Mouse (Mus musculus) midbrain, postnatal 0 days (tissue): ENCODE results near the gene Gfra1. TPM values are rescaled to one million over a fixed set of nuclear protein-coding genes. Genes with fewer than 3 reads are reported as not detected.

Source experiments
- ATAC-seq: fragments of 200-750 bp; cut with Nextera tagmentation; 2 replicates; pipeline ENCODE4 v1.8.0; 2017; ENCODE audit warnings: moderate number of reproducible peaks, mild to moderate bottlenecking, moderate TSS enrichment, moderate library complexity; ENCODE audit not compliant: low FRiP score
- DNase-seq: peaks from one replicate; pipeline ENCODE4 v3.0.0-alpha.2; 2015; ENCODE audit warnings: low spot score
- H3K27ac ChIP-seq: fragments of 300-500 bp; sonication (generic); 2 replicates; pipeline ENCODE4 v1.5.1; 2014; ENCODE audit warnings: low read depth, mild to moderate bottlenecking, low read length, mixed read lengths
- H3K27me3 ChIP-seq: fragments of 300-500 bp; sonication (generic); 2 replicates; pipeline ENCODE4 v1.6.1; 2014; ENCODE audit warnings: low read length, control low read depth, mixed read lengths; ENCODE audit not compliant: insufficient read depth
- H3K36me3 ChIP-seq: fragments of 300-500 bp; sonication (generic); 2 replicates; pipeline ENCODE4 v1.6.1; 2014; ENCODE audit warnings: low read length, control low read depth, mixed read lengths; ENCODE audit not compliant: insufficient read depth
- H3K4me1 ChIP-seq: fragments of 300-500 bp; sonication (generic); 2 replicates; pipeline ENCODE4 v1.6.1; 2014; ENCODE audit warnings: mild to moderate bottlenecking, control low read depth, antibody characterized with exemption, low read length, mixed read lengths; ENCODE audit not compliant: insufficient read depth
- H3K4me2 ChIP-seq: fragments of 300-500 bp; sonication (generic); 2 replicates; pipeline ENCODE4 v1.6.1; 2014; ENCODE audit warnings: low read depth, mild to moderate bottlenecking, low read length, mixed read lengths; ENCODE audit not compliant: poor library complexity, severe bottlenecking
- H3K4me3 ChIP-seq: fragments of 300-500 bp; sonication (generic); 2 replicates; pipeline ENCODE4 v1.5.1; 2014; ENCODE audit warnings: low read depth, mild to moderate bottlenecking, low read length, moderate library complexity
- H3K9ac ChIP-seq: fragments of 300-500 bp; sonication (generic); replicated peaks from 2 replicates; pipeline ENCODE4 v1.6.1; 2014; ENCODE audit warnings: mild to moderate bottlenecking, low read length, moderate library complexity, mixed read lengths; ENCODE audit not compliant: poor library complexity, severe bottlenecking
- H3K9me3 ChIP-seq: fragments of 300-500 bp; sonication (generic); 2 replicates; pipeline ENCODE4 v1.6.1; 2016; ENCODE audit warnings: low read length, control low read depth
- CTCF ChIP-seq: IDR thresholded peaks from 2 replicates; pipeline ENCODE4 v1.5.1; 2016; ENCODE audit warnings: antibody characterized with exemption, mild to moderate bottlenecking
- WGBS: fragments of 180-500 bp; shearing (Covaris S2); extraction: QIAGEN DNeasy Blood & Tissue Kit; methylation state at CpG from one replicate; pipeline ENCODE4 v1.1.7; 2014; 5-methylcytosine and 5-hydroxymethylcytosine counted together
- polyA plus RNA-seq: library from polyadenylated mRNA; unstranded; fragments of >200 nt; fragmentation: Nextera tagmentation; extraction: Ambion mirVana; gene quantifications from 2 replicates; pipeline ENCODE4 v1.2.1, GENCODE M21; 2015
- total RNA-seq: library from RNA; depleted of rRNA; stranded (reverse); fragments of >200 nt; gene quantifications from 2 replicates; pipeline ENCODE4 v1.2.3, GENCODE M21; 2014

Gfra1 gene
- total and polyA plus RNA-seq, 2 experiments from 2014 or later = 34.4 to 101 TPM

DNA sequence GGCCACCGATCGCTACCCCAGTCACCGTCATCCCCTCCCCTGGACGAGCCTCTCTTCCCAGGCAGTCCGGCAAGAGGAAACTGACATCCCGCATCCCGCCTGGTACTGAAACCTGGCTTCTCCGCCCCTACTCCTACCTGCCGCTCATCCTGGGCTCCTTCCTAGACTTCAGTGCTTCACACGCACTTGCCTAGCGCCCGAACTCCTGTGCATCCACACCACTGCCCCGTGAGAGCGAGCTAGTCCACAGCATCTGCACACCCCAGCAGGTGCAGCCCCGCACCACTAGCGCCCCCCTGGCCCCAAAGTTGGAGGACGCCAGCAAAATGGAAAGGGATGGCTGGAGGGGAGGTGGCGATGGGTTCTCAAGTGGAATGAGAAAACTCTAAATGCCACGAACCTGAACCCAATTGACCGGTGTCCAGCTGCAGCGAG, 631 bp downstream of the Gfra1 start:
- peak overlapping the region; percentile 57 for H3K27ac ChIP-seq
- peak overlapping the region; percentile 69 for H3K4me2 ChIP-seq
- no peaks in the 10 kb centered on the region for H3K4me1 ChIP-seq
- TF ChIP-seq CTCF = peak; percentile 58
- no peaks in the 10 kb centered on the region for H3K9me3 ChIP-seq
- no peaks in the 10 kb centered on the region for H3K36me3 ChIP-seq
- peak; percentile 37 for DNase-seq
- under 1% methylated on average over 19 of the region's 21 CpGs for WGBS
- peak overlapping the region; percentile 64 for H3K9ac ChIP-seq
- no peak; the same call in 1 of the 2 replicates for ATAC-seq
- peak overlapping the region; percentile 45 for H3K4me3 ChIP-seq
- H3K27me3 ChIP-seq = no peaks in the 10 kb centered on the region

DNA sequence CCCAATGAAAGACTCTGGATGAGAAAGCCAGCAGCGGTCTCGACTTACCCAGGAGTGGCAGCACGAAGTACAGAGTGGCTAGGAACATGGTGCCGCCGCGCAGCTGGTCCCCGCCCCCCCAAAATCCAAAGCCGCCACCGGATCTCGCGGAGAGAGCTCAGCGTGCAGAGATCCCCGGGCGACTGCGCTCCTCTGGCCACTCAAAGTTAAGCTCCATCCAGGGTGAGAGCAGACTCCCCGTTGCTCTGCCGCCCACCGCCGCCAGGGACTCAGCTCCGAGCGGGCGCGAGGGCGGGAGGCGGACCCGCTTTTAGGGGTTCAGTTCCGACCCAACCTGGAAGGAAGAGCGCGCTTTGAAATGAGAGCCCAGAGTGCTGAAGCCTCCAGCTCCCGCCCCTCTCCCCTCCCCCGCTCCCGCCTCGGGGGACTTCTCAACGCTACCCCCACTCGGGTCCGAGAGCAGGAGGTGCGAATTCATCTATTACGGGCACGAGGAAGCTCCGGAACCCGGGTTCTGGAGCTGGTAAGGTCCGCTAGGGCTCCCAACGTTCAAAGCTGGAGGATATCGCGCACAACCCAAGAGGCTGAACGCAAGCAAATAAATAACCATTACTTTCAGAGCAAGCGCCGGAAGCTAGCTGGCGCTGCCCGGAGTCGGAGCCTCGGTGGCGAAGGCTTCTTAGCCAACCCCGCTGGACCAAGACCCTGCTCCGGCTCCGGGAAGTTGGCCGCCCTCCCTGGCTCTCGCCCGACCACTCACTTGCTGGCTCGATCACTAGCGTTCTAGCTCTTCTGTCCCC, 1.2 kb downstream of the Gfra1 start:
- WGBS = under 1% methylated on average over 59 of the region's 61 CpGs
- peak overlapping the region; percentile 69 for H3K4me2 ChIP-seq
- no peaks in the 10 kb centered on the region for H3K36me3 ChIP-seq
- peak overlapping the region; percentile 64 for H3K9ac ChIP-seq
- no peaks in the 10 kb centered on the region for H3K27me3 ChIP-seq
- ATAC-seq (peak; percentile 45), DNase-seq (peak; percentile 60)
- H3K4me1 ChIP-seq = no peaks in the 10 kb centered on the region
- H3K27ac ChIP-seq = peak overlapping the region; percentile 57
- no peaks in the 10 kb centered on the region for H3K9me3 ChIP-seq
- peak overlapping the region; percentile 45 for H3K4me3 ChIP-seq
- peak; percentile 35; the same call in 1 of the 2 replicates for TF ChIP-seq CTCF

DNA sequence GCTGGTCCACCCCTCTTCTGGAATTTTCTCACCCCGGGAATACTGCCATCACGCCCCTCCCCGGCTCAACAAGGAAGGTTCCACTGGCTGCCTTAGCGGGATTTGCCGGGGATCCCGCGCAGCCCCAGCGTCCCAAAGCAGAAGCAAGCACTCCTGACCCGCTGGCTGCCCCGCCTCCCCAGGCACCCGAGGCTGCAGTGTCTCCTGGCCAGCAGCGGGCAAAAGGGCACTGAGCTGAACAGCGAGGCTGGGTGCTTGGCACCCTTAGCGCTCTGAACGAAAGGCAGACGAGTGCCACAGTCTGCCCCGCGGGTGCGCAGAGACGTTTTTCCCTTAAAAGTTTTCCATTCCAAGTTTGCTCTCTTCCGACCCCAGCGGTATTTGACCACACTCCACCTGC, 2.1 kb downstream of the Gfra1 start:
- Histone ChIP-seq H3K36me3 (no peaks in the 10 kb centered on the region), H3K27me3 (no peaks in the 10 kb centered on the region), H3K9ac (peak overlapping the region; percentile 44; the same call in 1 of the 2 replicates), H3K27ac (no peak overlapping the region), H3K4me2 (peak overlapping the region; percentile 69), H3K4me3 (peak overlapping the region; percentile 45), H3K9me3 (no peaks in the 10 kb centered on the region), H3K4me1 (no peaks in the 10 kb centered on the region)
- WGBS = 1% methylated on average over 22 of the region's 22 CpGs
- no peak for TF ChIP-seq CTCF
- ATAC-seq (no peak), DNase-seq (no peak)

DNA sequence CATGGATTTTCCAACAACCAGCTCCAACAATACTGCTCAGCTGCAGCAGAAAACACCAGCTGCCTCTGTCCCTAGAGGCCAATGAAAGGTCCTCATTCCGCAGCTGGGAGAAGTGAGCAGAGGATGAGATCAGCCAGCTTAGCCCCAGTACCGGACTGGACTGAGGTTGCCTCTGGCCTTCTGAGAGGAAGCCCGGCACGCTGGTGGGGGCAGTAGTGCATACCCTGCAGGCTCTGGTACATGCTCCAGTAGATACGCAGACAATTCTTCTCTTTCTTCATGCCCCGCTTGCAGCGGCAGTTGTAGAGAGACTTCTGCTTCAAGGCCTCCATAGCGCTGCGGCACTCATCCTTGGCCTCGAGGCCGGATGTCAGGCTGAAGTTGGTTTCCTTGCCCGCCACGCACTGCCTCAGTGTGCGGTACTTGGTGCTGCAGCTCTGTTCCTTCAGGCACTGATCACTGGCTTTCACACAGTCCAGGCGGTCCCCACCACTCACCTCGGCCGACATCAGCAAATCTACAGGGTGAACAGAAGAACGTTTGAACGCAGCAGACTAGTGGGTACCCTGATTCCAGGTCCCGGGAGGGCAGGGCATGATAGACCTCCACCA, 2.7 kb downstream of the Gfra1 start:
- Histone ChIP-seq H3K4me1 (no peaks in the 10 kb centered on the region), H3K36me3 (no peaks in the 10 kb centered on the region), H3K27me3 (no peaks in the 10 kb centered on the region), H3K9me3 (no peaks in the 10 kb centered on the region), H3K9ac (no peak overlapping the region), H3K4me3 (peak overlapping the region; percentile 45), H3K27ac (no peak overlapping the region), H3K4me2 (peak overlapping the region; percentile 69)
- ATAC-seq = no peak
- DNase-seq = no peak
- 11% methylated on average over 20 of the region's 20 CpGs for WGBS
- TF ChIP-seq CTCF = no peak

DNA sequence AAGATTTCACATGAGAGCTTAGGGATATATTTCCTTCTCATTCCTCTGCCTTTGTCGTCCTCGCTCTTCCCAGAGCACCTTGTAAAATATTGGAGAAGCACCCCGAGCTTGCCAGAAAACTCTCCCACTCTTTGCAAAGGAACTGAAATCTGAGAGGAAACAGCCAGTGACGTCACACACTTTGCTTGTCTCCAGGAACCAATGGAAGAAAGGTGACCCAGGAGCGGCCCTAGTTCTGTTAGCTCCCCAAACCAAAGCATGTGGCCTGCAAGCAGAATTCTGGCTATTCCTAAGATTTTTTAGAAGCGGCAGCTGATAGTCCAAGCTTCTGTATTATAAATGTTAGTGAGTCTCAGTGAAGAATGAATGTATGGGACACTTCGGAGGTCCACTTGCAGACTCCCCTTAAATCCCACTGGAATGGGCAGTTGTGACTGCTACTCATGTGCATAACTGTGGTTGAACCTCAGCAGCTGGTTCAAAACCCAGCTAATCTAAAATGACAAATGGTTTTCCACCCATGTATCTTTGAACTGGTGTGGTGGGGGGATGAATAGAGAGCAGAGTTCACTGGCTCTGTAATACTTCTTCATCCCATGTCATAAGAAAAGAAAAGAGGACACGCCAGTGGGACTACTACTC, 3.4 kb downstream of the Gfra1 start:
- Histone ChIP-seq H3K4me2 (peak overlapping the region; percentile 69), H3K4me3 (no peak overlapping the region; the same call in 1 of the 2 replicates)

More for the DNA sequence above, 3.4 kb downstream of the Gfra1 start:
- Histone ChIP-seq H3K27ac (no peak overlapping the region), H3K9me3 (no peaks in the 10 kb centered on the region), H3K36me3 (no peaks in the 10 kb centered on the region), H3K4me1 (no peaks in the 10 kb centered on the region), H3K9ac (no peak overlapping the region), H3K27me3 (no peaks in the 10 kb centered on the region)
- ATAC-seq (no peak), DNase-seq (no peak)
- no peak for TF ChIP-seq CTCF
- 61% methylated on average over 8 of the region's 8 CpGs for WGBS
